Mouse (Mus musculus) limb, embryonic 12.5 days (tissue): ENCODE results near the gene Schip1. TPM values are rescaled to one million over a fixed set of nuclear protein-coding genes. Genes with fewer than 3 reads are reported as not detected.

Experiments used
- ATAC-seq: fragments of 200-750 bp; cut with Nextera tagmentation; 2 replicates; pipeline ENCODE4 v1.8.0; 2017; ENCODE audit warnings: low read depth, moderate TSS enrichment; ENCODE audit not compliant: insufficient number of reproducible peaks, insufficient read depth, low FRiP score, low TSS enrichment
- H3K27ac ChIP-seq: fragments of 300-500 bp; sonication (generic); 2 replicates; pipeline ENCODE4 v1.5.1; 2016; ENCODE audit warnings: mild to moderate bottlenecking, moderate library complexity
- H3K27me3 ChIP-seq: fragments of 300-500 bp; sonication (generic); 2 replicates; pipeline ENCODE4 v1.6.1; 2016; ENCODE audit warnings: mild to moderate bottlenecking, moderate library complexity
- H3K36me3 ChIP-seq: fragments of 300-500 bp; sonication (generic); 2 replicates; pipeline ENCODE4 v1.6.1; 2016; ENCODE audit warnings: mild to moderate bottlenecking, moderate library complexity
- H3K4me1 ChIP-seq: fragments of 300-500 bp; sonication (generic); replicated peaks from 2 replicates; pipeline ENCODE4 v1.6.1; 2016
- H3K4me2 ChIP-seq: fragments of 300-500 bp; sonication (generic); 2 replicates; pipeline ENCODE4 v1.6.1; 2016; ENCODE audit warnings: mild to moderate bottlenecking, moderate library complexity
- H3K4me3 ChIP-seq: fragments of 300-500 bp; sonication (generic); replicated peaks from 2 replicates; pipeline ENCODE4 v1.5.1; 2016; ENCODE audit warnings: mild to moderate bottlenecking
- H3K9ac ChIP-seq: fragments of 300-500 bp; sonication (generic); replicated peaks from 2 replicates; pipeline ENCODE4 v1.6.1; 2016; ENCODE audit warnings: mild to moderate bottlenecking, moderate library complexity
- H3K9me3 ChIP-seq: fragments of 300-500 bp; sonication (generic); 2 replicates; pipeline ENCODE4 v1.6.1; 2016; ENCODE audit warnings: mild to moderate bottlenecking, moderate library complexity
- WGBS: fragments of 180-500 bp; shearing (Covaris S2); methylation state at CpG from one replicate; pipeline ENCODE4 v1.1.7; 2016; 5-methylcytosine and 5-hydroxymethylcytosine counted together
- polyA plus RNA-seq: library from polyadenylated mRNA; unstranded; fragments of >200 nt; fragmentation: Nextera tagmentation; extraction: Ambion mirVana; gene quantifications from 2 replicates; pipeline ENCODE4 v1.2.1, GENCODE M21; 2016

Gene Schip1
- polyA plus RNA-seq, 1 experiment from 2014 or later = 31.6 TPM

GRCm38 (mm10) chr3:68138833-68139627, 74.4 kb downstream of the Schip1 start:
- H3K9me3 ChIP-seq = no peaks in the 10 kb centered on the region
- no peaks in the 10 kb centered on the region for H3K36me3 ChIP-seq
- H3K9ac ChIP-seq = no peak overlapping the region
- H3K4me1 ChIP-seq = no peaks in the 10 kb centered on the region; the same call in 1 of the 2 replicates
- H3K4me3 ChIP-seq = no peak overlapping the region
- ATAC-seq = no peak
- no peak overlapping the region for H3K27ac ChIP-seq
- WGBS = 56% methylated on average over 5 of the region's 5 CpGs
- H3K4me2 ChIP-seq = no peak overlapping the region
- no peaks in the 10 kb centered on the region for H3K27me3 ChIP-seq

DNA sequence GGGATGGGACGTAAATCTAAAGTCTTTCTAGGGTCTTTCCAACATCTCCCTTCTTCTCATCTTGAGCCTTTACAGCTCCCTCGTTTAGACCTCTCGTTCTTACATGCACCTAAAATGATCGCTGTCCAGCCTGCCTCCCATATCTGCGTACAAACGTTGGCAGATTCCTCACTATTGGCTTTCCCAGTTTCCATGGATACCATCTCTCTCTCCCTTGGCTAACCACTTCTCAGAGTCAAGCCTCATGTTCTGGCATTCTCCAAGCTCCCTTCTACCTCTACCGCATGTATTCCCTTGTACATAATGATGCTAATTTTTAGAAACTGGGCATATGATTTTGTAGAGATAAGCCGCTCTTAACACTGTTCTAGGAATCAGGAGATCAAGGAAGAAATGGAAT, 86.1 kb downstream of the Schip1 start:
- no peaks in the 10 kb centered on the region for H3K36me3 ChIP-seq
- no peaks in the 10 kb centered on the region for H3K4me1 ChIP-seq
- peaks cover 17% of the 10 kb centered on the region for H3K27me3 ChIP-seq
- H3K4me3 ChIP-seq = no peak overlapping the region
- H3K9me3 ChIP-seq = no peaks in the 10 kb centered on the region
- no peak overlapping the region for H3K9ac ChIP-seq
- no peak overlapping the region for H3K4me2 ChIP-seq
- 85% methylated on average over 8 of the region's 8 CpGs for WGBS
- ATAC-seq = no peak
- H3K27ac ChIP-seq = no peak overlapping the region

DNA sequence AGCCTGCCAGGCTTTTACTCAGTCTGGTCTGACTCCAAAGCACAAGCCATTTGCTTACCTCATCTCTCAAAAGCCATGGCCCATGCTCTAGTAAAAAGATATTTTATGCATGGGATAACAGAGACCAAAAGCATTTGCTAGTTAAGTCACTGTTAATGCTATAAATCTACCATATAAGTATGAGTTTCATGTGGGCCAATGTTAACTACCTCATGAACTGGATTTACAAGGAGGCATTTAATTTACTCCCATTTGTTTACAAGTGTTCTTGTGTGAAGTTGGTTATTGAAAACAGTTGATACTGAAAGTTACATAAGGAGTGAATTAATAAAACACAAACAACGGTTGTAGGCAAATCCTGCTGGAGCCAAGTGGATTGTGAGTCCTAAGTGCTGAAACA, 95.6 kb downstream of the Schip1 start:
- Histone ChIP-seq H3K27me3 (peaks cover 37% of the 10 kb centered on the region), H3K9ac (no peak overlapping the region), H3K9me3 (no peaks in the 10 kb centered on the region), H3K4me3 (no peak overlapping the region), H3K4me1 (0 out of 2 replicates have a peak, but pooled peaks cover 4% of the 10 kb centered on the region), H3K27ac (no peak overlapping the region), H3K4me2 (no peak overlapping the region), H3K36me3 (no peaks in the 10 kb centered on the region)
- WGBS = 16% methylated on average over 1 of the region's 1 CpGs
- ATAC-seq = no peak; the same call in 1 of the 2 replicates

- no peak overlapping the region for H3K4me3 ChIP-seq
- no peak overlapping the region for H3K27ac ChIP-seq
- peaks cover 34% of the 10 kb centered on the region for H3K27me3 ChIP-seq
- no peak overlapping the region for H3K4me2 ChIP-seq
- H3K9ac ChIP-seq = no peak overlapping the region
- H3K9me3 ChIP-seq = no peaks in the 10 kb centered on the region
- no peaks in the 10 kb centered on the region for H3K36me3 ChIP-seq
- no peak for ATAC-seq
- H3K4me1 ChIP-seq = 0 out of 2 replicates have a peak, but pooled peaks cover 4% of the 10 kb centered on the region
- WGBS = 82% methylated on average over 3 of the region's 3 CpGs
These were observed 96.2 kb downstream of the Schip1 start for GRCm38 (mm10) chr3:68160760-68161159.

GRCm38 (mm10) chr3:68178248-68178647, 113.6 kb downstream of the Schip1 start:
- Histone ChIP-seq H3K4me1 (no peaks in the 10 kb centered on the region), H3K4me3 (no peak overlapping the region), H3K9ac (no peak overlapping the region), H3K27ac (no peak overlapping the region), H3K9me3 (no peaks in the 10 kb centered on the region), H3K27me3 (no peaks in the 10 kb centered on the region), H3K36me3 (no peaks in the 10 kb centered on the region), H3K4me2 (no peak overlapping the region)
- no peak for ATAC-seq
- 29% methylated on average over 1 of the region's 1 CpGs for WGBS

GRCm38 (mm10) chr3:68187471-68187870, 122.9 kb downstream of the Schip1 start:
- no peak for ATAC-seq
- no peaks in the 10 kb centered on the region; the same call in 1 of the 2 replicates for H3K27me3 ChIP-seq
- H3K36me3 ChIP-seq = no peaks in the 10 kb centered on the region
- no peak overlapping the region for H3K4me2 ChIP-seq
- WGBS = 58% methylated on average over 8 of the region's 8 CpGs
- H3K4me3 ChIP-seq = no peak overlapping the region
- no peaks in the 10 kb centered on the region for H3K4me1 ChIP-seq
- H3K9me3 ChIP-seq = no peaks in the 10 kb centered on the region
- no peak overlapping the region for H3K9ac ChIP-seq
- no peak overlapping the region for H3K27ac ChIP-seq

DNA sequence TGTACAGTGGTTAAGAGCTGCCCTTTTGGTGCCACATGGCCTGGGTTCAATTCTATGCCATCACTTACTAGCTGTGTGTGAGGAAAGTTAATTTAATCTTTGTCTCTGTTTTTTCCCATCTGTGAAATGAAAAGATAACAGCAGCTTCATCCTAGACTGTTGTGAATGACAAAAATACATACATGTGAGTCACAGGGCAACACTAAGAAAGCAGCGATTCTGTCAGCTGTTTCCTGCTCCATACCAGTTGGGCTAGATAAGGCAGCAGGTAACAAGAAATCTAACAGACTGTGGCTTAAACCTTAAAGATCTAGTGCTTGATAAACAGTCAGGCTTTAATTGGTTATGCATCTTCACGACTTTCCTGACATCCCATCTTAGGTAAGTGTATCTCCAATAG, 124.5 kb downstream of the Schip1 start:
- ATAC-seq = no peak

GRCm38 (mm10) chr3:68196933-68197332, 132.3 kb downstream of the Schip1 start:
- WGBS = 94% methylated on average over 1 of the region's 1 CpGs
- Histone ChIP-seq H3K27me3 (no peaks in the 10 kb centered on the region; the same call in 1 of the 2 replicates), H3K4me2 (no peak overlapping the region), H3K36me3 (no peaks in the 10 kb centered on the region), H3K4me1 (no peaks in the 10 kb centered on the region), H3K4me3 (no peak overlapping the region), H3K27ac (no peak overlapping the region), H3K9me3 (no peaks in the 10 kb centered on the region), H3K9ac (no peak overlapping the region)
- ATAC-seq = no peak

More for the DNA sequence above, 124.5 kb downstream of the Schip1 start:
- Histone ChIP-seq H3K9ac (no peak overlapping the region), H3K36me3 (no peaks in the 10 kb centered on the region), H3K4me2 (no peak overlapping the region), H3K27me3 (no peaks in the 10 kb centered on the region; the same call in 1 of the 2 replicates), H3K4me1 (no peaks in the 10 kb centered on the region), H3K27ac (no peak overlapping the region), H3K4me3 (no peak overlapping the region), H3K9me3 (no peaks in the 10 kb centered on the region)
- 86% methylated on average over 2 of the region's 2 CpGs for WGBS

DNA sequence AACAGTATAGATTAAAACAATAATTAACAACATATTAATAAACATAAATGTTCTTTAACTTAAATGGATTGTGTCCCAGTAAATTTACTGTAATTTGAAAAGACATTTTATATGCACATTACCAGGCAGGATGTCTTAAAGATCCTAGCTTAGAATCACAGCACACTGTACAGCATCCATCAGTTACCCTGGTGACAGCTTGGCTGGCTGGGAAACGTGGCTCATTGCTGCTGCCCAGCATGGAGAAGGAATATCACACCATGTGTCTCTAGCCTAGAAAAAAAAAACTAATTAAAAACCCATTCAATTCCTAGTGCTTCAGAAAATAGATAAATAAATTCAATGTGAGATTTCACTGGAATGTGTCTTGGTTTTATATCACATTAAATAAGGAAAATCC, 136.6 kb downstream of the Schip1 start:
- Histone ChIP-seq H3K4me1 (no peaks in the 10 kb centered on the region), H3K36me3 (no peaks in the 10 kb centered on the region), H3K4me2 (no peak overlapping the region), H3K9me3 (no peaks in the 10 kb centered on the region), H3K4me3 (no peak overlapping the region), H3K27ac (no peak overlapping the region), H3K9ac (no peak overlapping the region), H3K27me3 (peaks cover 4% of the 10 kb centered on the region; the same call in 1 of the 2 replicates)
- no peak for ATAC-seq
- 13% methylated on average over 1 of the region's 1 CpGs for WGBS

DNA sequence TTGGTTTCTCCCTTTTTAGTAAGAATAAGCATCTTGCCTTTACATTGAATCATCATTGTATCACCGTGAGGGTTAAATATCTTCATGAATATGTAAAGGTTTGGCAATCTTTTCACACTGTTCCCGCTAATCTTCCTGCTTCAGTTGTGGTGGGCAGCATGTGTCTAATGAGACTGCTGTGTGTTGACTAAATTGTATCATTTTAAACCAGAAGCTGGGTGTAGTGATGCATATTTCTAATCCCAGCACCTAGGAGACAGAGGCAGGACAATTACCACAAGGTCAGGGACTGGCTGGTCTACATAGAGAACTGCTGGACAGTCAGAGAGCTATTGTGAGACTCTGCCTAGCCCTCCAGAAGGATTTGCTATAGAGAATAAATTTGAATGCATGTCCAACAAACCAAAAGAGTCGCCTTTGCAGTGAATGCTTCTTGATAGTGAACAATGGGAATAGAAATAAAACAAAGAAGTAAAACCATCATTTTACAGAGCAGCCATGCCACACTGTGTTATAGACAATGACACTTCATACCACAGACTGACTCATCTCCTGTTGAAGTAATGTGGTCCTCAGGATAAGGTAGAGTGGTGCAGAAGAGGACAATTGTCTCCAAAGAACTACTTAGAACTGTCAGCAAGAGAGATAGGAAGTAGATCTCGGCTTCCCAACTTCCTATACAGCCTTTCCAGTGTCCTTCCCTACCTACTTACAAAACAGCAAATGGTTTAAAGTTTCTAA, 137.7 kb downstream of the Schip1 start:
- 81% methylated on average over 4 of the region's 4 CpGs for WGBS
- Histone ChIP-seq H3K36me3 (no peaks in the 10 kb centered on the region), H3K4me1 (no peaks in the 10 kb centered on the region), H3K4me2 (no peak overlapping the region), H3K27ac (no peak overlapping the region), H3K9me3 (no peaks in the 10 kb centered on the region), H3K9ac (no peak overlapping the region), H3K4me3 (no peak overlapping the region), H3K27me3 (peaks cover 4% of the 10 kb centered on the region; the same call in 1 of the 2 replicates)
- ATAC-seq = no peak

DNA sequence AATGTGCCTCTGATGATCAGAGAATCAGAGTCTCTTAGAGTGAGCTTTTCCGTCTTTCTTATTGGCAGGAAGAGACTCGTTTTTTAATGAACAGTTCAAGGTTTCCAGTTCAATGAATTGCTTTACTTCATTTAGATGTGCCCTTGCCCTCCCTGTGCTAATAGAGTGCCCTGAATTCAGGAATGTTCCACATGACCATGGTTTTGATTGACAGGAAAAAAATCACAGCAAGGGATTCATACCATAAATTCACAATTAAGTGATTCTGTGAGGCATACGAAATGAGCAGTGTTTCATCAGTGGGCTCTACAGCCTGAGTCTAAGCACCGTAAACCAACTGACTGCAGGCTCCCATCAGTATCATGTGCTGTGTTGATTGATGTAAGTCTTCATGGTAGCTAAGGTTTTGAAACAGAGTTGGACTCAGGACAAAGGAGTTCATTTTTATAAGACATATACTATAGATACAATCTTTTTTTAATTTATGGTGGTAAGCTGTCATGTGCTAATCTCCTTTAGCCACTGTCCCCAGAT, 139.4 kb downstream of the Schip1 start:
- no peak for ATAC-seq
- H3K4me2 ChIP-seq = no peak overlapping the region
- no peaks in the 10 kb centered on the region for H3K9me3 ChIP-seq
- H3K27me3 ChIP-seq = peaks cover 4% of the 10 kb centered on the region; the same call in 1 of the 2 replicates
- WGBS = 74% methylated on average over 4 of the region's 4 CpGs
- H3K27ac ChIP-seq = no peak overlapping the region
- H3K4me1 ChIP-seq = peaks cover 7% of the 10 kb centered on the region
- no peaks in the 10 kb centered on the region for H3K36me3 ChIP-seq
- no peak overlapping the region for H3K4me3 ChIP-seq
- no peak overlapping the region for H3K9ac ChIP-seq
